Mouse (Mus musculus) hematopoietic stem cell, adult 5-6 weeks (primary cell): Measurements from ENCODE around the gene Etv5. TPM values are rescaled to one million over a fixed set of nuclear protein-coding genes. Genes with fewer than 3 reads are reported as not detected.
A peak's percentile ranks its signal among the peaks of the same experiment; 100 is the strongest.
"Not testable (repeated sequence)": the region's sequence is repeated elsewhere in the genome, so short reads cannot be mapped to it uniquely, and the experiment has no call there.

Experiments
- ATAC-seq, 2 experiments: fragments of 125-278 bp in 1 of 2; replicated peaks in 1 of 2; 2 replicates each; pipeline ENCODE4 v1.8.0; 2016 to 2017; ENCODE audit warnings: inconsistent platforms in 2 of 2, mild to moderate bottlenecking in 2 of 2, moderate number of reproducible peaks in 2 of 2, low read depth in 1 of 2, moderate TSS enrichment in 1 of 2; ENCODE audit not compliant: low FRiP score in 2 of 2, poor library complexity in 2 of 2, severe bottlenecking in 2 of 2, insufficient read depth in 1 of 2, low TSS enrichment in 1 of 2
- total RNA-seq: library from RNA; stranded (forward); fragments of 172-1452, 232-1000 nt; gene quantifications from 2 replicates; pipeline ENCODE4 v1.2.3, GENCODE M21; 2017

Etv5 gene
- total RNA-seq, 1 experiment from 2014 or later = 9.9 TPM

DNA sequence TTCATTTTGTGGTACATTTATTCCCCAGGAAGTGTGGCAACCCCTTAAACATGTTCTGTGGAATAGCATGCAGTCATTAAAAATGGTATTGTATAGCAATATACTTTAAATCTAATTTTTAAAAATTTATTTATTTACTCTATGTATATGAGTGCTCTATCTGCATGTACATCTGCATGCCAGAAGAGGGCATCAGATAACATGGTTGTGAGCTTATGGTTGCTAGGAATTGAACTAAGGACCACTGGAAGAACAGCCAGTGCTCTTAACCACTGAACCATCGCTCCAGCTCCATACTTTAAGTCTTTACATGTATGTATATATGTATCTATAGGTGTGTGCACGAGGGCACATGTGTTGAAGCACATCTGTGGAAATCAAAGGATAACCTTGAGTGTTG, 64.6 kb downstream of the Etv5 start:
- ATAC-seq = no peak

DNA sequence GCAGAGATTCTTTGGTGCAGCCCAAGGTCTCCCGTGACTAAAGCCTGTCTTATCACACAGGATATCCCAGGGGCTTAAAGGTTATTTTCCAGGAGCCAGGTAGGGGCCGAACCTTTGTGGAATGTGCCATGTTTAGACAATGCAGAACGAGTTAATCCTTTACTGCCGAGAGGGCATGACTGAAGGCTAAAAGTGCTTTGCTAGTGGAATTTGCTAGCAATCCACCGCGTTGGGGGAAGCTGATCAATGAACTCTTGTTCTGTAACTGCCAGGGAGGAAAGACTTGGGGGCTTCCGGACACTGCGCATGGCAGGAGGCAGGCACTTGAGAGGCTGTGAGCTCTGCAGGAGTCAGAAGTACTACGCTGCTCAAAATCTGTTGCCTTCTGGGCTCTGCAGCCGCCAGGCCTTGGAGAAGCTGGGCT, 66.8 kb downstream of the Etv5 start:
- ATAC-seq = no peak

DNA sequence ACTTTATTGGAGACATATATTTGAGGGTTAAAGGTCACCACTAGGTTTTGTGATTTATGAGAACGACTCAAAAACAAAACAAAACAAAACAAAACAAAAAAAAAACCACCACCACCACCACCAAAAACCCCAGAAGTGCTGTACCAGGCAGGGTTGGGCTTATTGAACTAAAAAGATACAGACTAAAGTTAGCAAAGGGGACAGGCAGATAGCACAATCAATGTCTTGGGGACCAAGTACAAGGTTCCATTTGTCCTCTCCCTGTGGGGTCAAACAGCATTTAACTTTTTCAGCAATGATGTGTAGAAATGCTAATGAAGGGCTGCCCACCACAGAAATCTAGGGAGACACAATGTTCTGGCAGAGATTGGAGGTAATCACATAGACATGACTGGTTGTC, 67.3 kb downstream of the Etv5 start:
- no peak for ATAC-seq

DNA sequence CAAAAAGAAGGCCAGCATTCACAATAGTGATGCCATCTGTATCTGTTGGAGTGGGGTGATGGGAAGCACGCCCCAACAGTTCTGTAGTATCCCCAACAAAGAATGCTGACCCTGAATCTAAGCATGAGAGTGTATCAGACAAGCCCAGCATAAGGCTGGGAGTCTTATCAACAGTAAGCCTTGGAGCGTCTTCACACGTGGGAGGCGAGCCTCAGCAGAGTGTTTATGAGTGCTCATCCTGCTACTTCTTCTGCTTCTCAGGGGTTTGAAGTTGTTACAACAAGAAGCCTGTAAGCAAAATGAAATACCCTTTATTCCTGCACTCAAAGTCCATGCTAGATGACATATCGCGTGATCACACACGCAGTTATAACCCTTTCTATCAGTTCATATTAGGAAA, 72.4 kb downstream of the Etv5 start:
- no peak for ATAC-seq

DNA sequence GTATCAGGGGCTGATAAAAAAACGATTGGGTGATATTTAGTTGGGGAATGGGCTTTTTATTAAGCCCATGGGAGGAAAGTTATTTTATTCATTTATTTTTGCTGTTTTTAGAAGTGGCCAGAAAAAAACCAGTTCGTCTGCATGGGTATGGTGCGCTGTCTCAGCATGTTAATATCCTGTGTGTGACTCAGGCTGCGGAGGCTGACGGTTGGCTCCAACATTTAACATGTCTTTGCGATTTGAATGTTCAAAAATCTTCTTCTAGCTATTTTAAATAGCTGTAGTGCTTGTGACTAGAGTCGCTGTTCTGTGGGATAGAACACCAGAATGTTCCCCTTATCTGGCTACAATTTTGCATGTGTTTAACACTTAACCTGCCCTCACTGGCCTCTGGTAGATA, 73.5 kb downstream of the Etv5 start:
- no peak for ATAC-seq

DNA sequence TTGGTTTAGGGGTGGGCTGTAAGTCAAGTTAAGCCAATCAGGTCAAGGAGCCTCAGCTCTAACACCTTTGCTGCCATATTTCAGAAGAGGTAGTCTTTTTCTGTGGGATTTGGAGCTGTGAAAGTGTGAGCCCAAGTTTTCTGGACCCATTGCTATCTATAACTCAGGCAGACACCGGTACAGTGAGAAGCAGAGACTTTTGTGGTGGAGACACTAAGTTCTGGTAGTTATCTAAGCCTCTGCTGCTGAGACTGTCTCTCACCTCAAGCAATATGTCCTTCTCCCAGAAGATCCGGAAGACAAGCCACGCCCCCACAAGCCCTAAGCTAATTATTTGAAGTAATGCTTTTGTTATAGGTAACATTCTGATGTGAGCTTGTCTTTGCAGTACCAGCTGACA, 73.9 kb downstream of the Etv5 start:
- ATAC-seq = no peak

DNA sequence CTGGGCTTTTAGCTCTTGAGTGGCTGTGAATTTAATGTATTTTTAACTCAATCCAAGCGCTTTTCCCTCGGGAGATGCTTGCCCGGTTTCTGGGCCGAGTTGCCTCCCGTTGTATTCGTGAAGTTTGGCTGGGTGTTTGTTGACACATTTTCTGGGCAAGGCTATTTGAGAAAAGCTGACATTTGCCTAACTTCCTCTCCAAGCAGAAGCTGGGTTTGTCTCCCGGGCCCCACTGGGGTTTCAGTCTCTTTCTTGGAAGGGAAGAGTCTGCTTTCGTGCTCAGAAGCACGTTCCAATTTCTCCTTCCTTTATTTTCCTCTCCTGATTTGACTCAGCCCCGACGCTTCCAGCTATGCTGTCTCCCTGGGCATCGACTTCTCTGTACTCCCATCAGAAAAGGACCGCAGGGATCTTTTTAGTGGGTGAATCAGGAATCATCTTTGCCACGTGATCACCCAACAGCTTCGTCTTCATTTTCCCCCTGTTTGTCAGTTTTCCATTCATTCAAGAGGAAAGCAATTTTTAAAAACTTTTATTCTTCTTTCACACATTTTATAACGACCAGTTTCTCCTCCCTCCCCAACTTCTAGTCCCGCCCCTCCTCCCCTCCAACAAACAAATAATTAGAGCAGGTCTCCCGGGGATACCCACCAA, 80.7 kb downstream of the Etv5 start:
- ATAC-seq = 0 out of 4 replicates have a peak, but pooled peaks of 1 of the 2 experiments have one; percentile 27

DNA sequence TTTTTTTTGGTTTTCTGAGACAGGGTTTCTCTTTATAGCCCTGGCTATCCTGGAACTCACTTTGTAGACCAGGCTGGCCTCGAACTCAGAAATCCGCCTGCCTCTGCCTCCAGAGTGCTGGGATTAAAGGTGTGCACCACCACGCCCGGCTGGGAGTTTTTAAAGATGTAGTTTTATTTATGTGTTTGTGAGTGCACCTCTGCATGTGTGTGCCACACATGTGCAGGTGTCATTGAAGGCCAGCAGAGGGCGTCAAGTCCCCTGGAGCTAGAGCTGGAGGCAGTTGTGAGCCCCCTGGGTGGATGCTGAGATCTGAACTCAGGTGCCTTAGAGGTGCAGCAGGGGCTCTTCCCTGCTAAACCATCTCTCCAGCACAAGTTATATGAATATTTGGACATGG, 85.3 kb downstream of the Etv5 start:
- not testable (repeated sequence) for ATAC-seq

DNA sequence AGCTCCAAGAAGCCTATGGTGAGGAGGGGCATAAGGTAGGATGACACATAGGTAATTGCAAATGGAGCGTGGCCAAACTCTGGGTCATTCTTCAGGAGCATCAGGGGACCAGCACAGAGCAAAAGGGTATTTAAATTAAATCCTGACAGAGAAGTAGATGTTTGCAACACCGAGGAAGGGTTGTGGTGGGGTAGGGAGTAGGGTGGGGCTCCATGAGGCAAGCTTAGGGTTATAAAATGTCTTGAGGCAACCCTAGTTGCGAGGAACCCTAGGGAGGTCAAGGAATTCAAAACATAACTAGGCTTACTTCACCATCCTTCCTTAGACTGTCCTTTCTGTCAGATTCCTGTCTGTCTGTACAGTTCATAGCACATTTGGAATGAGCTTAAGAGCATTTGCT, 85.9 kb downstream of the Etv5 start:
- ATAC-seq = peak in 1 of 2 experiments; percentile 49; a peak in 1 of 4 replicates

DNA sequence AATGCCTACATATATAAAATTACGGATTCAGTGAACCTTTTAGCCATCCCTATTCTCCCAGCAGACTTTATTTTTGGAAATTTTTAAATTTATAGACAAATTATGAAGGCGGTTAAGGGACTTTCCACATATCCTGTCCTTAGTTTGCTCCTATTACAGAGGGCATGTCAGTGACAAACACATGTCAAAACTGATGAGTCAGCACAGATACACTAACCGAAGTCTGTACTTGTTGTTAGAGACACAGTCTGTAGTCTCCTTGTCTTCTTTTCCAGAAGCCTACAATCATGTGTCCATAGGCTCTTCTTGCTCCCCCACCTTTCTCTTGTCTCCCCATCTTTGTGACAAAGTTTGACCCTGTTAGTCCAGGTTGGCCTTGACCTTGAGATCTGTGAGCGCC, 88.3 kb downstream of the Etv5 start:
- no peak for ATAC-seq

DNA sequence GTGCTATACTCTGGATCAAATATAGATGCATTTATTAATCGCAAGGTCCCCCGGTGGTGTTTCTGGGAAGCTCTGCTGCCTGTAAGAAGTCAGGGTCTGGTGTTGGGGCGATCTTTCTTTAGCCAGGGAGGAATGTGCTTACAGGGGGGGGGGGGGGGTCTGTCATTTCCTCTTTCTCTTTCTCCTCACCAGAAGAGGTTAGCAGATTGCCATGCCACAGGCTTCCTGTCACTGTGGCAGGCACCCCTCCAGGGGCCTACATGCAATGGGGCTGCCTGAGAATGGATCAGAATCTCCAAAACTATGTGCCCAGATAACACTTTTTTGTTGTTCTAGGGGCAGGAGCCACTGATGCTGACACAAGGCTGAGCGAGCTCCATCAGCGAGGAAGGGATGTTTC, 89.7 kb downstream of the Etv5 start:
- ATAC-seq = peak; percentile 89 to 95

DNA sequence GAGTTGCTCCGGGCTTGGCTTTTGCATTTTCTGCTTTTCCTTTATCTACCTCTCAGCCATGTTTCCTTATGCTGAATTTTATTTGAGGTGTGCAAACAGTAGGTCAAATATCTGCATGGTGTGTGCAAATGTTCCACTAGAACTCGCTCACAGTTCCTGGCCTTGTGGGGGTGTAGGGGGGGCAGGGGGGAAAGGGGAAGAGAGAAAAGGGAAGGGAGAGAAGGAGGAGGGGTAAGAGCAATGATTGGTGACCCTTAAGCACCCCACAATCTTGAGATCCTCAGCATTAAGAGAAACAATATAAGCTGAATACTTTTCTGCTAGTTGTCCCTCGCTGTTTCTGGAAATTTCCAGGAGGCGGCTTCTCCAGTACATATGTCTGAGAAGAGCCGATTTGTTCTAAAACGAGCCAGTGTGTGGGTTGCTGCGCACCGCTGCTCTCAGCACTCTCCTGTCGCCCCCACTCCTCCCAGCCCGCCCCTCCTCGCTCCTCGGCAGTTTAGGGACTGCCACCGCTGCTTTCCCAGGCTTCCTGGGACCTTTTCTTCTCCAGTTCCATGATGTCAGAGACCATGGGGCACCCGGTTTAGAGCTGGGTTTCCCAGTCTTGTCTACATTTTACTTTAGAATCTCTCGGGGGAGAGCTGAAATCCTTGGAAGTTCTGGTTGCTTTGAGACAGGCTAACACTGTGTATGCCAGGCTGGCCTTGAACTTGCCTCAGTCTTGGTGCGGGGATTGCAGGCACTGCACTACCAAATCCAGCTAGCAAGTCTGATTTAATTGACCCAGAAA, 90.8 kb downstream of the Etv5 start:
- no peak for ATAC-seq

DNA sequence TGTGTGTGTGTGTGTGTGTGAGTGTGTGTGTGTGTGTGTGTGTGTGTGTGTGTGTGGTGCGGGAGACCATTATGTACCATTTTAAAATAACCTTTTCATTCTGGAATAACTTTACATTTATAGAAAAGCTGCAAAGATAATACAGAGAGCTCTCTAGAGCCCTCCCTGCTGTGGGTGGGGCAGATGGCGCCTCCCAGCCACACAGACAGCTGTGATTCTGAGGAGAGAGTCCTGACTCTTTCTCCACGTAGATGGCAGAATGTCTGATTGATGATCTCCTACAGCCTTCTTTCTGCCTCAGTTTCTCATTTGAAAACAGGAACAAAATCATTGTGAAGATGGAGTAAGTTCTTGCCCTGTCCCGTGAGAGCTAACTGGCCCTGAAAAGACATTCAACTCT, 91.5 kb downstream of the Etv5 start:
- no peak for ATAC-seq

DNA sequence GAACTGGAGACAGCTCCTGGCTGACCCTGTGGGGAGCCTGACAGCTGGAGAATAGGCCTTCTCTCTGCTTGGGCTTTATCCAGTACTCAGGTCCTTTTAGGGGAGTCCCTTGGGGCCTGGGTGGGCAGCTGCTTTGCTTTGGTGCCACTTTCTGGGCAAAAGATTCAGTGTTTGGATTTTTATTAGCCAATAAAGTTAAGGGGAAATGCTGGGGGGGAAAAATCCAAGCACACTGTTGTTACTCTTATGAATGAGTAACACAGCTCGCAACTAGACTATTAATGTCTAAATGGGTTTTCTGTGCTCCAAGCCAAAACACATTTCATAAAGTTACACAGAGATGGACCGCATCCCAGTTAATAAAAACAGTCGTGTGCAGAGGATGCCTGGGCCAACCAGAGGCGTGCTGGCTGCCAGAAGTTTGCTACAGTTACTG, 98.3 kb downstream of the Etv5 start:
- ATAC-seq = no peak

DNA sequence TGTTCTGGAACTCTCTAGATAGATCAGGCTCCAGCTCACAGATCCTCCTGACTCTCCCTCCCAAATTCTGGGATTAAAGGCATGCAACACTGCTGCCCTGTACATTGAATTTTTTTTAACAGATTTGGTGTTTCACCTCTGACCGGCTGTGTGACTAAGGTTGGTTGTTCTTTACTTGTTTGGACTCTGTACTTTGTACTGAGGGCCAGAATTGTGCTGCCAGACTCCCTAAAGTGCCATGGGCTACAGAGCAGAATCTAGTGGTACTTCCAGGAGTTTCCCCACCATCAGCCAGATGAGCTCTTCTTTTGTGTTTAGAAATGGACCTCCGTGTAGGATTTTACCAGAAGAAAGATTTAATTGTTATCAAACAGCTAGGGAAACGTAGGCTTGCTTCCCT, 103.7 kb downstream of the Etv5 start:
- no peak for ATAC-seq
